Mouse (Mus musculus) forebrain, embryonic 14.5 days (tissue): Measurements from ENCODE around the gene Nr4a2. TPM values are rescaled to one million over a fixed set of nuclear protein-coding genes. Genes with fewer than 3 reads are reported as not detected.

ENCODE experiments used
- ATAC-seq: fragments of 200-750 bp; cut with Nextera tagmentation; 2 replicates; pipeline ENCODE4 v1.8.0; 2017; ENCODE audit warnings: mild to moderate bottlenecking, moderate library complexity
- DNase-seq: peaks from one replicate; pipeline ENCODE4 v3.0.0-alpha.2; 2015; ENCODE audit warnings: low spot score
- H3K27ac ChIP-seq: fragments of 300-500 bp; sonication (generic); 2 replicates; pipeline ENCODE4 v1.5.1; 2014; ENCODE audit warnings: low read depth, mild to moderate bottlenecking, control low read depth, low read length, moderate library complexity
- H3K27me3 ChIP-seq: fragments of 300-500 bp; sonication (generic); replicated peaks from 2 replicates; pipeline ENCODE4 v1.6.1; 2014; ENCODE audit warnings: low read length, control low read depth, mixed read lengths; ENCODE audit not compliant: control insufficient read depth, insufficient read depth
- H3K36me3 ChIP-seq: fragments of 300-500 bp; sonication (generic); 2 replicates; pipeline ENCODE4 v1.6.1; 2014; ENCODE audit warnings: low read length, control low read depth; ENCODE audit not compliant: control insufficient read depth, insufficient read depth
- H3K4me1 ChIP-seq: fragments of 300-500 bp; sonication (generic); 2 replicates; pipeline ENCODE4 v1.6.1; 2014; ENCODE audit warnings: antibody characterized with exemption, low read length, control low read depth; ENCODE audit not compliant: control insufficient read depth, insufficient read depth
- H3K4me2 ChIP-seq: fragments of 300-500 bp; sonication (generic); 2 replicates; pipeline ENCODE4 v1.6.1; 2014; ENCODE audit warnings: mild to moderate bottlenecking, control low read depth, low read length
- H3K4me3 ChIP-seq: fragments of 300-500 bp; sonication (generic); 2 replicates; pipeline ENCODE4 v1.5.1; 2014; ENCODE audit warnings: low read depth, low read length, control low read depth
- H3K9ac ChIP-seq: fragments of 300-500 bp; sonication (generic); 2 replicates; pipeline ENCODE4 v1.6.1; 2014; ENCODE audit warnings: mild to moderate bottlenecking, low read length, control low read depth, moderate library complexity
- H3K9me3 ChIP-seq: fragments of 300-500 bp; sonication (generic); replicated peaks from 2 replicates; pipeline ENCODE4 v1.6.1; 2016; ENCODE audit warnings: low read length, control low read depth, mixed read lengths; ENCODE audit not compliant: control insufficient read depth
- WGBS: fragments of 180-500 bp; shearing (Covaris S2); extraction: QIAGEN DNeasy Blood & Tissue Kit; methylation state at CpG from one replicate; pipeline ENCODE4 v1.1.7; 2014; 5-methylcytosine and 5-hydroxymethylcytosine counted together
- polyA plus RNA-seq: library from polyadenylated mRNA; unstranded; fragments of >200 nt; fragmentation: Nextera tagmentation; extraction: Ambion mirVana; gene quantifications from 2 replicates; pipeline ENCODE4 v1.2.1, GENCODE M21; 2014

Gene Nr4a2
- polyA plus RNA-seq, 1 experiment from 2014 or later, result 8.2 TPM

DNA sequence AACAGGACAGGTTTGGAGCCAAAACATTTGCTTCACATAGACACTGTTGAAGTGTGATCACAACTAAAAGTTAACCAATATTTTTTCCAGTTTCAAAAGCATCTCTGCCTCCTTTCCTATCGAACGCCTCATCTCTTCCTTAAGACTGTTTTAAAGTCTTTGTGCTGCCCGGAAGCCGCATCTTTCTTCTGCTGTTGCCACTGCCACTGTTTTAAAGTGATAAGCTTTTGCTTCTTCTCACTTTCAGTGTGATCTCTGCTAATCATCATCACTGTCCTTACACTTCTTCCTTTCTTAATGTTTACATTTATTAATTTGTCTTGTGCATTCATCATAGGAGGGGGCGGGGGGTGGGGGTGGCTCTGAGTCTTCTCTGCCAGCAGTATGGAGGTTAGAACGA, 2.1 kb upstream of the Nr4a2 start:
- ATAC-seq (no peak), DNase-seq (no peak)
- WGBS, result 82% methylated on average over 6 of the region's 6 CpGs
- Histone ChIP-seq H3K9ac (no peak overlapping the region), H3K27ac (no peak overlapping the region), H3K4me3 (no peak overlapping the region), H3K4me2 (no peak overlapping the region), H3K27me3 (no peaks in the 10 kb centered on the region), H3K36me3 (no peaks in the 10 kb centered on the region), H3K4me1 (no peaks in the 10 kb centered on the region; the same call in 1 of the 2 replicates), H3K9me3 (no peaks in the 10 kb centered on the region)

DNA sequence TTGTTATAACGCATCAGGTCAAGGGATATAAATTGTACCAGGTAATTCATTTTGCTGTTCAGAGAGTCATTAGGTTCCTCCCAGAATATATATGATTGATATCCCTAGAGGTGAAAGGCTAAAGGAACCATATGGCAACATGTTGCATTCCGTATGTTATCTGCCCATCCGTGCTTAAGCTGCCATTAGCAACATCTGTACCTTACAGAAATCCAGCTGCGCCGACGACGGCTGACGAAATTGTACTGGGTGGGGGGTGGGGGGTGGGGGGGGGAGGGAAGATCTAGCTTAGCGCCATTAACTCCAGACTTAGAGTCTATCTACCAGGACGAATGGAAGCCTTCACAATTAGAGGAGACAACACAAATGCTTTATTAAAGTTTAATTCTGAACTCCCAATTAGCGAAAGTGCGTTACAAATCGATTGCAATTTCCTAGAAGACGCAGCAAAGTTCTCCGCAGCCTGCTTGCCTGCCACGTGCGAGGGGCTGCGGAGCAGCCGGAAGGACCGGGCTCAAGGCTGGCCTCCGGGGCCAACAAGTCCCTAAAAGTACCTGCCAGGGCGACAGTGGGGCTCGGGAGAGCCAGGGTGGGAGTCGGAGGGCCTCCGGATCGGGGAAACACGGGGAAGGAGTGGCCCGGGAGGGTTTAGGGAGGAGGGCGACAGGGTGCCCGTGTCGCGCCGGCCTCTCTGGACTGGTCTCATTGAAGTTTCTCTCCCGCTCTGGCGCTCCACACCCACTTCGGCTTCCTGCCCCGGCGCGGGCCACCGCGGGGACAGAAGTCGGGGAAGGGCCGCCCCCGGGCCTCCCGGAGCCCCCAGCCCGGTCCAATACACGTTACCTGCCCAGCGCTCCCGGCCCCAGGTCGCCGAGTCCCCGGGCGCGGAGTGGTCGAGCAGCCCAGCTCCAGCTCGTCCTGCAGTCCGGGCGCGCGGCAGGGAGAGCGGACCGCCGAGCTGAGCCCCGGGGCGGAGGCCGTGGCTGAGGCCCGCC, 520 bp downstream of the Nr4a2 start:
- Histone ChIP-seq H3K36me3 (no peaks in the 10 kb centered on the region), H3K9ac (peak overlapping the region; percentile 85), H3K4me2 (peak overlapping the region; percentile 93), H3K4me3 (peak overlapping the region; percentile 89), H3K9me3 (no peaks in the 10 kb centered on the region), H3K27ac (peak overlapping the region; percentile 66; the same call in 1 of the 2 replicates), H3K4me1 (peaks cover 3% of the 10 kb centered on the region; the same call in 1 of the 2 replicates), H3K27me3 (no peaks in the 10 kb centered on the region)
- ATAC-seq (peak; percentile 87), DNase-seq (no peak)
- under 1% methylated on average over 38 of the region's 67 CpGs for WGBS

DNA sequence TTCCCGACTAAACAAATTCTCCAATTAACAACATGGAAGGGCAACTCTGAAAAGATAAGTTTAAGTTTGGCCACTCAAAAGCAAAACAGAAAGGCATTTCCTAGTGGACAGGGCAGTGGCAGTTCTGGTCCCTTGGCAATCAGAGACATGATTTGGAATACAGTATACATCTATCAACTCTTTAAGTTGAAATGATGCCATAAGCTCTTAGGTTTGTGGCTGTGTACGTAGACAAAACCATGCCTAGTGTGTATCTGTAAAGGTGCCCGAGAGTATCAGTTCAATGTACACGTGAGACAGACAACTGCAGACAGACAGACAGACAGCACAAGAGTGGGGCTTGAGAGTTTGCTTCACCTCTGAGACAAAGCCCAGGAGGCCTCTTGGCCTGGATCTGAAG, 2.7 kb downstream of the Nr4a2 start:
- Histone ChIP-seq H3K36me3 (no peaks in the 10 kb centered on the region), H3K4me3 (no peak overlapping the region), H3K27ac (no peak overlapping the region), H3K9me3 (no peaks in the 10 kb centered on the region), H3K4me2 (no peak overlapping the region), H3K9ac (no peak overlapping the region), H3K27me3 (no peaks in the 10 kb centered on the region), H3K4me1 (peaks cover 6% of the 10 kb centered on the region; the same call in 1 of the 2 replicates)
- DNase-seq (no peak), ATAC-seq (no peak)
- 77% methylated on average over 4 of the region's 4 CpGs for WGBS

DNA sequence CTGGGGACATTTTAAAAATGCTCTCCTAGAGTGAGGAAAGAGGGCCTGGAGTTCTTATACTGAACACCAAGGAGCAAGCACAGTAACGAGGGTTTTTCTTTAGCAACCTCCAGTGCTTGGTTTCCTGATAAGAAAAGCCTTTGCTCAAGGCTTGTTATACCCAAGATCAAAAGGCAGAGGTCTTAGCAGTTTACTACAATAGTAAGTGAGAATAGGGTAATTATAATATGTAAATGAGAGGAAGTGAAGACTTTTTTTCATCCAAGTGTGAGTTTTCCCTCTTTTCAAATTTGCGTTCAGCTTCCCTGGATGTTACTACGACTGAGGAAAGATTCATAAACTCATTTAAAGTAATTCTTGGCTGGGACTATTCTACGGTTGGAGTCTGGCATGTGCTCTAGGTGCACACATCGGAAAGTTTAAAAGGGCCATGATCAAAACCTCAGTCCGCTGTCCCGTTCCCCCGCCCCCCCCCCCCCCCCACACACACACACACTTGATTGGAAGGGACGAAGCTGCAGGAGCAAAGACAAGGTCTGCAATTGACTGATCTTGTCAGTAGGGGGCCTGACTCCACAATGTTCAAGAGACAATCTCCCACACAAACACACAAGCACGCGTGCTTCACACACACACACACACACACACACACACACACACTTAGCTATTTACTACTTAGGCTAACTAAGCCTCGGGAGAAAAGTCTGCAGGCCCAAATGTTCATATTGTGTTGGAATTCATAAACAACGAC, 6.4 kb downstream of the Nr4a2 start:
- Histone ChIP-seq H3K36me3 (no peaks in the 10 kb centered on the region), H3K4me2 (peak overlapping the region; percentile 96), H3K27me3 (peaks cover 11% of the 10 kb centered on the region), H3K4me1 (peaks cover 12% of the 10 kb centered on the region), H3K4me3 (peak overlapping the region; percentile 72), H3K27ac (peak overlapping the region; percentile 48; the same call in 1 of the 2 replicates), H3K9me3 (no peaks in the 10 kb centered on the region), H3K9ac (peak overlapping the region; percentile 75)
- peak; percentile 86 for DNase-seq
- WGBS, result 1% methylated on average over 13 of the region's 13 CpGs
- ATAC-seq, result peak; percentile 10

DNA sequence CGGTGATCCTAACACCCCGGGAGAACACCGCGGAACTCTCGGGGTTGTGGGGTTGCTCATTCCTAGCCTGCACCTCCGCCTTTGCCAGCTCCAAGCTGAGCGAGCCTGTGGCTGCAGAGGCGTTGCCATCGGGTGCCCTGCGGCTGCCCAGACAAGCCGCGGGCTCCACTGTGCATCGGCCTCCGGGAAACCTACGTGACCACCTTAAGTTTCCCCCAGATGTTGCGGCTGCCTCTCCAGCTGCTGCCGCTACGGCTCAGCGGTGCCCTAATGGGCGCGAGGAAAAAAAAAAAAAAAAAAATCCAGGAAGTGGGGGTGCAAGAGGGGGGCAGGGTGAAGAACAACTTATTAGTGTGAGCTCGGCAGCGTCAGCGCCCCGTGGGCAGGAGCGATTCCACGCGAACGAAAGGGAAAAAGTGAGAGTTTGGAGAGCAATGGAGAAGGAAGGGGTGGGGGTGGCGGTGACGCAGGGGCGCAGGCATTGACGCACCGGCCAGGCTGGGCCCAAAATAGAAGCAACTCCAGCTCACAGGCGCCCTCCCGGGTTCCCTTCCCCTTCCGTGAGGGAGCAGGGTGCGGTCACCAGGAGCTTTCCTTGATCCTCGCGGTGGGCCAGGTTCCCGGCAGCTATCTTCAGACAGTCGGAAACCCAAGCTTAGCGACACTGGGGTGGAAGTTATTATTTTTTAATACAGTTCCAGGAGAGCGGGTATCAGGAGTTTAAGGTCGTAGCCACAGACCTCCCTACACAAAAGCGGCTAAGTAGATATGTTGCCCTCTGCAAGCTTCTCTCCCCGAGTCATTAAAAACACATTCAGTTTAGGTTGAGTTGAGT, 7.2 kb downstream of the Nr4a2 start:
- Histone ChIP-seq H3K27ac (peak overlapping the region; percentile 48; the same call in 1 of the 2 replicates), H3K4me2 (peak overlapping the region; percentile 96), H3K4me1 (peaks cover 13% of the 10 kb centered on the region), H3K4me3 (peak overlapping the region; percentile 72), H3K9me3 (no peaks in the 10 kb centered on the region), H3K27me3 (peaks cover 17% of the 10 kb centered on the region), H3K36me3 (no peaks in the 10 kb centered on the region), H3K9ac (peak overlapping the region; percentile 75)
- under 1% methylated on average over 46 of the region's 47 CpGs for WGBS
- peak; percentile 27 for ATAC-seq
- peak; percentile 73 for DNase-seq

DNA sequence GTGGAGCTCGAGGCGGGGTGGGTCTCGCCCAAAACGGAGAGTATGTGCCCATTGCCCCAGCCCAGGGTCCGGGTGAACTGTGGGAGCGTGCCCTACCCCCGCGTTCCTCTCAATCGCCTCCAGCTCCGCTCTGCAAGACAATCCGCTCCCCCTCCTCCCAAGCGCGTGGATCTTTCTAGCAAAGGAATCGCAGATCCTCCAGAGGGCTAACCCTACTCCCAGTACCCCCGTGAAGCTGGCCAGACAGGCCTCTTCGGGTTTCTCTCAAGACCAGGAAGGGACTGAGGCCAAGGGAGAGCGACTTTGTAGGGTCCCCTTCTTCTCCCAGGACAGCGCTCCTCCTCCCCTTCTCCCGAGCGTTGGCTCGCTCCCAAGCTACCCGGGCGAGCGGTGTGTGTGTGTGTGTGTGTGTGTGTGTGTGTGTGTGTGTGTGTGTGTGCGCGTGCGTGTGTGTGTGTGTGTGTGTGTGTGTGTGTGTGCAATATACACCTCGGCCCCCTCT, 7.9 kb downstream of the Nr4a2 start:
- 0 out of 2 replicates have a peak overlapping the region, but pooled peaks have one; percentile 48 for H3K27ac ChIP-seq
- H3K9ac ChIP-seq, result peak overlapping the region; percentile 75
- no peaks in the 10 kb centered on the region for H3K36me3 ChIP-seq
- peaks cover 22% of the 10 kb centered on the region for H3K27me3 ChIP-seq
- peak overlapping the region; percentile 96 for H3K4me2 ChIP-seq
- H3K9me3 ChIP-seq, result no peaks in the 10 kb centered on the region
- ATAC-seq (peak; percentile 4), DNase-seq (peak; percentile 66)
- peak overlapping the region; percentile 72 for H3K4me3 ChIP-seq
- WGBS, result 0% methylated on average over 21 of the region's 28 CpGs
- peaks cover 18% of the 10 kb centered on the region for H3K4me1 ChIP-seq

DNA sequence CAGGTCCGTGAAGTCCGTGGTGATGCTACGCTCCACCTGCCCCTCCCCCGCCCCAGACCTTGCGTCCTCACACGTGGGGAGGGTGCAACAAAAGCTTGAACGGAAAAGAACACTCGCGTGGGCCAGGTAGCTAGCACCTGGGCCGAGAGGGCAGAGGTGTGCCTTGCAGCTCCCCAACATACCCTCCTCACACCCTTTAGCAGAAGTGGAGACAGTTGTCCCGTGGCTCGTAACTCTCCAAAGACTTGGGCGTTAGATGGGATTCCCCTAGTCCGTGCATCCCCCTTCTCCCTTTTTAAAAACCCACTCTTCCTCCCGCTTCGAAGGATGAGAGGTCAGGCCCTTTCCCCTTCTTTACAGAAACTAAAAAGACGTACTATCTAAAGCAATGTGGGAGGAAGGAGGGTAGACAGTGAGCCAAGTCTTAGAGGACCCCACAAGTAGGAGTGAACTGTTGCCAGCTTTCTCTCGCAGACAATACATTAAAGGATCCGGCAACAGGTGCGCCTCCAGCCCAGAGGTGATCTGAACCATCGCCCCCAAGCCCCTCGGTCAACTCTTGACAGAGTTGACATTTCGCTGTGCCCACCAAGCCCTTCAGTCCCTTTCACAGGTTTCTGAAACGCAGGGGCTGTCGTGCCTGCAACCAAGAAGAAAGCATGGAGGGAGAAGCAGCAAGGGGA, 8.5 kb downstream of the Nr4a2 start:
- no peak overlapping the region for H3K27ac ChIP-seq
- no peak for DNase-seq
- H3K9ac ChIP-seq, result peak overlapping the region; percentile 75
- H3K4me1 ChIP-seq, result peaks cover 15% of the 10 kb centered on the region
- peak overlapping the region; percentile 72 for H3K4me3 ChIP-seq
- peak; percentile 4 for ATAC-seq
- peak overlapping the region; percentile 96 for H3K4me2 ChIP-seq
- H3K36me3 ChIP-seq, result no peaks in the 10 kb centered on the region
- no peaks in the 10 kb centered on the region for H3K9me3 ChIP-seq
- H3K27me3 ChIP-seq, result peaks cover 25% of the 10 kb centered on the region
- 0% methylated on average over 25 of the region's 25 CpGs for WGBS
